Mouse (Mus musculus) megakaryocyte, embryonic 14.5 days (primary cell): ENCODE data around the gene Ccdc33. TPM values are rescaled to one million over a fixed set of nuclear protein-coding genes. Genes with fewer than 3 reads are reported as not detected.

Experiments
- H3K27me3 ChIP-seq: replicated peaks from 2 replicates; pipeline ENCODE3; 2012; ENCODE audit warnings: inconsistent platforms
- H3K36me3 ChIP-seq: replicated peaks from 2 replicates; pipeline ENCODE3; 2012; ENCODE audit warnings: low read length, inconsistent platforms, mixed read lengths
- H3K4me1 ChIP-seq: 2 replicates; pipeline ENCODE4 v1.6.1; 2012; ENCODE audit warnings: inconsistent platforms
- H3K4me3 ChIP-seq: replicated peaks from 2 replicates; pipeline ENCODE3; 2012; ENCODE audit warnings: moderate library complexity, mild to moderate bottlenecking, inconsistent platforms
- H3K9me3 ChIP-seq: 2 replicates; pipeline ENCODE4 v1.6.1; 2012; ENCODE audit warnings: inconsistent platforms
- FLI1 ChIP-seq: IDR thresholded peaks from 2 replicates; pipeline ENCODE4 v1.6.1; 2012; ENCODE audit warnings: low read length, inconsistent platforms, mixed read lengths
- GATA1 ChIP-seq: IDR thresholded peaks from 3 replicates; pipeline ENCODE4 v1.6.1; 2012; ENCODE audit warnings: mixed read lengths, low read length, inconsistent platforms, borderline replicate concordance
- polyA plus RNA-seq: library from polyadenylated mRNA; stranded (reverse); fragments of >175 nt; gene quantifications from 2 replicates; pipeline ENCODE4 v1.2.3, GENCODE M21; 2012; ENCODE audit warnings: low replicate concordance; ENCODE audit not compliant: insufficient read depth

The Ccdc33 gene
- polyA plus RNA-seq, 1 experiment, result not detected

GRCm38 (mm10) chr9:58093776-58094175 lies 24.8 kb downstream of the Ccdc33 start:
- Histone ChIP-seq H3K4me3 (no peak overlapping the region), H3K36me3 (no peaks in the 10 kb centered on the region), H3K27me3 (peaks cover 88% of the 10 kb centered on the region), H3K4me1 (no peaks in the 10 kb centered on the region), H3K9me3 (no peaks in the 10 kb centered on the region)
- TF ChIP-seq FLI1 (no peak), GATA1 (no peak)

DNA sequence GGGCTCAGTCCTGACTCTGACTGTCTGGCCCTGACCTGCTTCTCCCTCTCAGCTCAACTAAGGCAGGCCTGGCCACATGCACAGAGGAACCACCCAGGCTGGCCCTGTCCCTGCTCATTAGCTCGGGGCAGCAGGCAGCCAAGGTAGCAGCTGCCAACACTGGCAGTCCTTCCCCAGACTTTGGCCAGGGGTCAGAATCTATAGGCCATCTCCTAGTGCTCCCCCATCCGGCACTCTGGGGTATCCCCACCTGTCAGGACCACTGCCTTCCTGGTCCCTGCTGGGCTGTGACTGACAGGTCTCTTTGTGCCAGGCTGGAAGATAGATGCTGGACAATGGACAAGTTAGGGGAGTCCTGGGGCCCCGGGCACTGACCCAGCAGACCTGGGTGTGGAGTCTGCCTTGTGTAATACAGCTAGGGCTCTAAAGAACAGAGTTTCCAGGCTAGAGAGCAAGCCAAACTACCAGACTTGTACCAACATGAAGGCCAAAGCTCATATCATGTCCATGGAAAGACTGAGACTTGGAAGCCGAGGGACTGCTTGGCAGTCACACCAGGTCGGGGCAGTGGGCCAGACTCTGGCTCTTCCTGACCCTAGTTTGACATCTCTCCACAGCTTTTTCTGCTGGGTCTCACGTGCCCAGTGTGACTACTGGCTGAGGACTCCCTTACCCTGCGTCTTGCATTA lies 25.9 kb downstream of the Ccdc33 start:
- H3K36me3 ChIP-seq, result no peaks in the 10 kb centered on the region
- no peaks in the 10 kb centered on the region for H3K4me1 ChIP-seq
- H3K27me3 ChIP-seq, result peaks cover 88% of the 10 kb centered on the region
- no peaks in the 10 kb centered on the region for H3K9me3 ChIP-seq
- TF ChIP-seq FLI1 (no peak), GATA1 (no peak)
- H3K4me3 ChIP-seq, result no peak overlapping the region

DNA sequence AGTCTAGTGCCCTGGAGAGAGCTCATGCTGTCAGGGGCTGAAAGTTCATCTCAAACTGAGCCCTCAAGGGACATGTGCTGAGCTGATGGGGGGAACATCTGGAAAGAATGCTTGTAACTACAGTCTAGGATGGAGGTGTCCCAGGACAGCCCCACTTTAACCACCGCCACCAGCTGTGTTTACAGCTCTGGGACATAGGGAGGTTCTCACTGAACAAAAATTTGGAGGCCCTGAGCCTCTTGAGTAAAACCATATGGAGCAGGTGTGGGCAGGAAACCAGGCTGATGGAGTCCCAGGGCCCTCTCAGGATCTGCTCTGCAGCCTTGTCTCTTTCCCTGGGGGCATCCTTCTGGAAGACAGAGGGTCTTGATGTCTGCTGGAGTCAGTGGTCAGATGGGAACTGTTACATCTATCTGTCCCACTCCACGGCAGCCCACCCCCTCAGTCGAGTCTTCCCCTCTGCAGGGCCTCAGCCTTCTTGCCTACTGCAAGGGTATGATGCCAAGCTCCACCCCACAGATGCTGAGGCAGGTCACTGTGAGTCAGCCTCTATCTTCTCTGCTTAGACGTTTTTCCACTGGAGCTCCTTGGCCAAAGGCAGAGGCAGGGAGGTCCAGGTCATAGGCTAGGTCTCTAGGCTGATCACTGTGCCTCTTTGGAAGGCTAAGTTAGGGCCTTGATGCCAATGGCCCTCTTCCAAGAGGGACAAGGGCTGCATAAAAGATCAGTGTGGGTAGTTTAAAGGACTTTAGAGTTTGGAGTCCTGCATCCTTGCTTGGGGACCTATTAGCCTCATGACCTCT lies 26.8 kb downstream of the Ccdc33 start:
- Histone ChIP-seq H3K4me1 (no peaks in the 10 kb centered on the region), H3K9me3 (no peaks in the 10 kb centered on the region), H3K4me3 (no peak overlapping the region), H3K36me3 (no peaks in the 10 kb centered on the region), H3K27me3 (peaks cover 88% of the 10 kb centered on the region)
- TF ChIP-seq FLI1, result no peak

- Histone ChIP-seq H3K27me3 (peaks cover 92% of the 10 kb centered on the region), H3K36me3 (no peaks in the 10 kb centered on the region), H3K4me1 (no peaks in the 10 kb centered on the region), H3K9me3 (peaks cover 2% of the 10 kb centered on the region; the same call in 1 of the 2 replicates), H3K4me3 (no peak overlapping the region)
- TF ChIP-seq GATA1 (no peak), FLI1 (no peak)
Measured at GRCm38 (mm10) chr9:58087277-58087998, 31.2 kb downstream of the Ccdc33 start.

DNA sequence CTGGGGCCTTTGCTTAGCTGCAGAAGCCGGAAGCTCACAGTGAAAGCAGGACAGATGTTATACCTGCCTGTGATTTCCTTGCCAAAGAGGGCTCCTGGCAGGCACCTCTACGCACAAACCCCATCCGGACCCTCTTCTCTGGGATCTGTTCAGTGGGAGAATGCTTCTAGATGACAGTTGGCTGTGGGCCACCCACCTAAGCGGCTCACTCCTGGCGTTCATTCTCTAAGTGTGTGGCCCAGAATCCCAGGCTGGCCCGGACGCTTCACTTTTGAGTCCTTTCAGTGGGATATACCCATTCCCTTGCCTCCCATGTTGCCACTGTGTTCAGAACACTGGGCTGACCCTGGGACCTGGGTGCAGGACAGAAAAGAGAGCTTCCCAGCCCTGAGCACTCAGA lies 31.8 kb downstream of the Ccdc33 start:
- H3K4me3 ChIP-seq, result no peak overlapping the region
- TF ChIP-seq FLI1 (no peak), GATA1 (no peak)
- no peaks in the 10 kb centered on the region for H3K36me3 ChIP-seq
- no peaks in the 10 kb centered on the region for H3K4me1 ChIP-seq
- peaks cover 2% of the 10 kb centered on the region; the same call in 1 of the 2 replicates for H3K9me3 ChIP-seq
- peaks cover 92% of the 10 kb centered on the region for H3K27me3 ChIP-seq

DNA sequence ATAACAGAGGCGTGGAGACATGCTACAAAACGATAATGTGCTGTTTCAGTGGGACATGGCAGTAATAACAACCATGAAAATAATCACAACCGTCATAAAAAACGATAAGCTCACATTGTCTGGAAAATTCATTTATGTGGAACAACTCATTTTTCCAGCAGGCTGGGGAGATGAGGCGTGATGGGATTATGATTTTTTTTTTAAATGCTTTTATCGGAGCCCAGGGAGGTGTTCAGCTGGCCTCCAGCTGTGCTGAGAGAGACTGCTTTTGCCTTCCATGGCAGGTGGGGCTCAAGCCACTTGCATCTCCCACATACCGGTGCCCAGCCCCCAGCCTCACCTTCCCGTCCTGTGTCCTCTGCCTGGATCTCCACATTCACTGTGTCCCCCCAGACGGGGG lies 32.4 kb downstream of the Ccdc33 start:
- Histone ChIP-seq H3K4me1 (no peaks in the 10 kb centered on the region), H3K27me3 (peaks cover 92% of the 10 kb centered on the region), H3K4me3 (no peak overlapping the region), H3K9me3 (peaks cover 2% of the 10 kb centered on the region; the same call in 1 of the 2 replicates), H3K36me3 (no peaks in the 10 kb centered on the region)
- TF ChIP-seq GATA1 (no peak), FLI1 (no peak)

- Histone ChIP-seq H3K9me3 (peaks cover 2% of the 10 kb centered on the region; the same call in 1 of the 2 replicates), H3K27me3 (peaks cover 91% of the 10 kb centered on the region), H3K4me1 (no peaks in the 10 kb centered on the region), H3K36me3 (no peaks in the 10 kb centered on the region), H3K4me3 (no peak overlapping the region)
- no peak for TF ChIP-seq FLI1
- TF ChIP-seq GATA1, result no peak
Measured at GRCm38 (mm10) chr9:58085074-58085473, 33.5 kb downstream of the Ccdc33 start.

DNA sequence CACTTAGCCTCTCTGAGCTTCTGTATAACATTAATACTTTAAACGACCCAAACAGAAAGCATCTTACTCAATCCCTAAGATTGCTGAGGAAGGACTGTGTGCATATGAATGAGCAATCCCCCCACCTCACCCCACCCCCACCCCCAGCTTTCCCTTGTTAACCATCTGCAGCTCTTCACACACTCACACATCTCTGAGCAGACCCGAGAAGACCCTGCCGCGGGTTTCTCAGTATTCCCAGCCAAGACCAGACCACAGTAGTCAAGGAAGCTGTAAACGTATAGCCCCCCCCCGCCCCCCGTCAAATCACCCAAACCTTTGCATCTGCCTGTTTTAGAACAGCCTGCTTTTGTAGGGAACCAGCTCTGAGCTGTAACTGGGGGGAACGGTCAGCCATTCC lies 34.0 kb downstream of the Ccdc33 start:
- H3K9me3 ChIP-seq, result peaks cover 2% of the 10 kb centered on the region; the same call in 1 of the 2 replicates
- H3K4me1 ChIP-seq, result no peaks in the 10 kb centered on the region
- H3K27me3 ChIP-seq, result peaks cover 91% of the 10 kb centered on the region
- H3K4me3 ChIP-seq, result no peak overlapping the region
- no peak for TF ChIP-seq FLI1
- TF ChIP-seq GATA1, result no peak
- no peaks in the 10 kb centered on the region for H3K36me3 ChIP-seq

GRCm38 (mm10) chr9:58074561-58074960 lies 44.1 kb downstream of the Ccdc33 start:
- Histone ChIP-seq H3K9me3 (no peaks in the 10 kb centered on the region), H3K27me3 (peaks cover 92% of the 10 kb centered on the region), H3K4me1 (no peaks in the 10 kb centered on the region), H3K4me3 (no peak overlapping the region), H3K36me3 (no peaks in the 10 kb centered on the region)
- TF ChIP-seq GATA1 (no peak), FLI1 (no peak)
